Mouse (Mus musculus) left cerebral cortex, postnatal 10 days (tissue): ENCODE measurements around the gene Nwd2. TPM values are rescaled to one million over a fixed set of nuclear protein-coding genes. Genes with fewer than 3 reads are reported as not detected.
A peak's percentile ranks its signal among the peaks of the same experiment; 100 is the strongest.

Experiments used
- DNase-seq, 2 experiments: peaks; one replicate each; pipeline ENCODE4 v3.0.0; 2021 to 2022; ENCODE audit warnings: low spot score in 2 of 2, mixed read lengths in 1 of 2; ENCODE audit errors: extremely low spot score in 1 of 2
- intact Hi-C: fragments of 180-260 bp; cut with DNase I; formaldehyde crosslinking; loops from one replicate; pipeline ENCODE4 v1.15.1; 2025
- total RNA-seq, 2 experiments: library from RNA; stranded (reverse); gene quantifications; 2 replicates each; pipeline ENCODE4 v1.2.3; 2021

Nwd2 gene
- 10 to 100 TPM; 57.7 to 62.2 TPM for total RNA-seq

GRCm38 (mm10) chr5:63649070-63649532 is at the start of gene Nwd2:
Gene Nwd2, plus strand, starts transcription at chr5:63649102.
- DNase-seq = peak; percentile 31 to 51
- intact Hi-C loops = loop anchor here (1.0 to 5.0 kb wide), 2 partner anchors 150 to 742 kb away; no protein-coding TSS in a partner anchor

GRCm38 (mm10) chr5:63607447-63607846 is 41.5 kb upstream of the Nwd2 start:
- intact Hi-C loops = no loop called here
- DNase-seq = no peak

DNA sequence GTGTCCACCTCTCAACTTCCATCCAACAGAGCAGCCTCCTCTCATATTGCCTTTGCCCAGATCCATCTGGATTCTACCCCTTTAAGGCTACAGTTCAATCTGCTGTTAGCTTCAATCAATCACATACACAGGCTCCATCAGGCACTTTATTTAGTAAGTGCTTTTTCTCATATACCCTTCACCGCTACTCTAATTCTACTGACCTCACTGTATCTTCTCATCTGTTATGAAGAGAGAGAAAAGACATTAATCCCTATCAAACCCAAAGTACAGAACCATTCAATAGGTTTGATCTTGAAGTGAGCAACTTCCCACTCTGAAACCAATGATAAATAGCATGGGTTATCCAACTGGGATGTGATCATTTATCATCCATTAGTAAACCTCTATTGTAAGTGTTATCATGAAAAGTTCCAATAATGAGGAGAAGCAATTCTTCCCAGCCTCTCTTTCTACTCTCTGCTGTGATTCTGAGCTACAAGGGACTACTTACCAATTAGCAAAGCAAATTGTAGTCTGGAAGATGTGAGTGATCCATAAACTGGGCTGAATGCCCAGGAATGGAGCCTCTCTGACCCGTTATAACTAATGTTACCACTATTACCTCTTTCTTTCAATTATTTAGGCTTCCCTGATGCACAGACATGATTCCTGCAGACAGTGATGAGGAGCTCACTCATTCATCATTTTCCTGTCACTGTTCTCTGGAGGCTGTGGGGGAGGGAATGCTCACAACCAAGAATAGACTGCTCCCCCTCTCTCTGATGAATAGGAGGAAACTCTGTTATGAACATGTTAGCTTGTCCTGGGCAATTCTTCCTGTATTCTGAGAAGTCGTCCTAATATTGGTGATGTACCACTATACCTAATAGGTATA is 31.9 kb upstream of the Nwd2 start:
- intact Hi-C loops = no loop called here
- no peak for DNase-seq

- peak in 1 of 2 experiments; percentile 48 for DNase-seq
Measured at GRCm38 (mm10) chr5:63624123-63624522, 24.8 kb upstream of the Nwd2 start.

GRCm38 (mm10) chr5:63627832-63628530 is 20.9 kb upstream of the Nwd2 start:
- no peak for DNase-seq
- intact Hi-C loops = no loop called here

More at GRCm38 (mm10) chr5:63624123-63624522, 24.8 kb upstream of the Nwd2 start:
- intact Hi-C loops = no loop called here

GRCm38 (mm10) chr5:63628531-63628871 is 20.4 kb upstream of the Nwd2 start:
- intact Hi-C loops = no loop called here

GRCm38 (mm10) chr5:63634636-63635035 is 14.3 kb upstream of the Nwd2 start:
- DNase-seq = peak in 1 of 2 experiments; percentile 32
- intact Hi-C loops = no loop called here

More at GRCm38 (mm10) chr5:63628531-63628871, 20.4 kb upstream of the Nwd2 start:
- DNase-seq = no peak

GRCm38 (mm10) chr5:63648187-63648586 is 715 bp upstream of the Nwd2 start:
- peak; percentile 34 to 57 for DNase-seq
- intact Hi-C loops = loop anchor here (5.0 kb wide), 1 partner anchor 741 kb away; no protein-coding TSS in a partner anchor

- intact Hi-C loops = loop anchor here (1.0 to 10.0 kb wide), 4 partner anchors 118 to 742 kb away; no protein-coding TSS in a partner anchor
Measured at GRCm38 (mm10) chr5:63649533-63650464, 897 bp downstream of the Nwd2 start.

GRCm38 (mm10) chr5:63651813-63652212 is 2.9 kb downstream of the Nwd2 start:
- intact Hi-C loops = loop anchor here (5.0 to 10.0 kb wide), 2 partner anchors 115 to 233 kb away; no protein-coding TSS in a partner anchor
- no peak for DNase-seq

More at GRCm38 (mm10) chr5:63649533-63650464, 897 bp downstream of the Nwd2 start:
- DNase-seq = peak in 1 of 2 experiments; percentile 50

DNA sequence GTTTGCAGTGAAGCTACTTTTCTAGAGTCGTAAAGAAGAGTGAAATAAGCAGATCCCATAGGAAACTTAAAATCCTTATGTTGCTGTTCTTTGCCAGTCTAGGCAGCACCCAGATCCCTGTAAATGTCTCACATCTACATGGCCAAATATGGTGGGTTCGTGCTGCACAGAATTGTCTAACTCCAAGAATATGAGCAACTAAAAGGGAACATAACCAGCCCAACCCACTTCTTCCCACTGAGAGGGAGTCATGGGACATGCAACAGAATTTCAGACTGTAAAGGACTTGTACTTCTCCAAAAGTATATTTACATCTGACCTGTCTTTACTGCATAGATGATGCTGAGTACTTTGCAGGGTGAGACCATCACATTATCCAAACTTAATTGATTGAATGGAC is 3.8 kb downstream of the Nwd2 start:
- DNase-seq = no peak
- intact Hi-C loops = loop anchor here (5.0 to 10.0 kb wide), 2 partner anchors 115 to 232 kb away; no protein-coding TSS in a partner anchor

GRCm38 (mm10) chr5:63666884-63667283 is 18.0 kb downstream of the Nwd2 start:
- DNase-seq = no peak
- intact Hi-C loops = no loop called here

DNA sequence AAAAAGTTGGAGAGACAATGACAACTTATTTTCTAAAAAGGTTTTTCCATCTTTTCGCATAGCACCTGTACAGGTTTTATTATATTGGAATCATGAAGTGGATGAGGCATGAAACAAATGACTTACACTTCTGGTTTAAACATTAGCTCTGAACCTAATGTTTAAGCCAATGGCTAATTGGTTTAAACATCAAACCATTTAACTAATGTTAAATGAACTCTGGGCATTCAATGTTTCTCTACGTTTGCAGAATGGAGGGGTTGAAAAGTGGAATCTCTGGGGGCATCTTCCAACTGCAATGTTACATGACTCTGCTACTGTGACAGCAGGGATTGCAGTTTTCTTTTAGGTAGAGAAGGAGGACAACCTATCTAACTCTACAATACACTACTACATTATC is 27.0 kb downstream of the Nwd2 start:
- intact Hi-C loops = no loop called here

GRCm38 (mm10) chr5:63689084-63689483 is 40.2 kb downstream of the Nwd2 start:
- no peak for DNase-seq
- intact Hi-C loops = no loop called here

More for the DNA sequence above, 27.0 kb downstream of the Nwd2 start:
- no peak for DNase-seq

GRCm38 (mm10) chr5:63696784-63697183 is 47.9 kb downstream of the Nwd2 start:
- DNase-seq = no peak
- intact Hi-C loops = no loop called here

- intact Hi-C loops = no loop called here
Measured at GRCm38 (mm10) chr5:63697196-63697595, 48.3 kb downstream of the Nwd2 start.

DNA sequence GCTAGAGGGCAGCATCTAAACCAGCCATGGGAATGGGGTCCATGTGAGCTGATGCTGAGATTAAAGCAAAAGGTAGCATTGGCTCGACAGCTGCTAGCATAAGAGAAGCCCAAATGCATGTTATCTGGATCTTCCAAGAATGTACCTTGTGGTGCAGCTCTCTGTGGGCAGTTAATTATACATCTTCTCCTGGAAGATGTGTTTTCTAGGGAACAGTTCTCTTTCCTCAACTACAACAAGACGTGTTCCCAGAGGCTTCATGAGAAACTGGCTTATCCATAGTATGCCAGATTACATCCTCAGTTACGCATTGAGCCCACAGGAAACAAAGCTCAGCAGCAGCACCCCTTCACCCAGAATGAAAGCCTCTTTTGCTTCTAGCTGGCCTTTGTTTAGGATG is 80.1 kb downstream of the Nwd2 start:
- DNase-seq = no peak
- intact Hi-C loops = no loop called here

More at GRCm38 (mm10) chr5:63697196-63697595, 48.3 kb downstream of the Nwd2 start:
- DNase-seq = no peak

DNA sequence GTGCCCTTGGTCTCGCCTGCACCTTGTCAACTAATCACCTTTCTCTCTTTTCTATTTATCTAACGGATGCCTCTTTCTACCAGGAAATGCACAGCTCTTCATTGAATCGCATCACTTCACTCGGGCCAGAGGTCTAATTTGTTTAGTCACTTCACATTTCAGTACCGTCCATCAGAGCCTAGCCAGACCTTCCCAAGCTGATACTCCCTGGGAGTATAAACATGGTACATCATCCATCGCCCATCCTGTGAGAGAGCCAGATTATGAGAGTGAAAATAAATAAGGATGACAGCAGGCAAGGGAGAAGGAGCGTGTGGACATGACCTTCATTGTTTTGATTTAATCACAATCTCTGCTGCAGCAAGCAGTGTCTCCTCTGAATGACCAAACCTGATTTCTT is 86.6 kb downstream of the Nwd2 start:
- DNase-seq = no peak

More for the DNA sequence above, 86.6 kb downstream of the Nwd2 start:
- intact Hi-C loops = no loop called here
